Mouse (Mus musculus) G1E (cell line): ENCODE data around the gene Gm10337.

Source experiments
- CTCF ChIP-seq: IDR thresholded peaks from 2 replicates; pipeline ENCODE4 v1.5.1; 2012; ENCODE audit warnings: low read depth, low read length, inconsistent platforms, mixed read lengths
- GATA1 ChIP-seq: IDR thresholded peaks from 2 replicates; pipeline ENCODE4 v1.6.1; 2012; ENCODE audit warnings: borderline replicate concordance, low read length, inconsistent platforms, mixed read lengths

- TF ChIP-seq CTCF: no peak
- TF ChIP-seq GATA1: no peak
These were observed 12.3 kb downstream of the Gm10337 start for GRCm38 (mm10) chr15:102515791-102516190.
